Comparison of ENCODE assay signal across 13 mouse cellular contexts in genomic region chr1:38665611-38666010, GRCm38 (mm10). TPM values are rescaled to one million over a fixed set of nuclear protein-coding genes. Genes with fewer than 3 reads are reported as not detected.
A peak's percentile ranks its signal among the peaks of the same experiment; 100 is the strongest.
DNase-seq lines count a peak whose midpoint lies in the region; ATAC-seq and TF ChIP-seq lines count a peak whose summit lies in the region.
"Had no signal": no experiment of that assay in that cellular context is flagged by ENCODE, and none has a peak within 500 bp of the region (broad histone marks: within the 10 kb centered on the region; RNA-seq: fewer than 3 reads in every experiment).

No protein-coding gene starts in this region.

- no peak overlapping the region for H3K4me2 ChIP-seq in liver, postnatal 0 days (ENCODE audit: low read depth, low read length)
- no peak overlapping the region for H3K4me2 ChIP-seq in stomach, embryonic 16.5 days (ENCODE audit: low read depth, low read length)
- H3K4me2 ChIP-seq: limb, embryonic 13.5 days had no signal

- no peak for DNase-seq in liver, postnatal 0 days
- no peak for DNase-seq in liver
- DNase-seq in CD4-positive helper T cell, adult 2 months (ENCODE audit: low read depth, low spot score), result peak; percentile 87
- DNase-seq in adipocyte (ENCODE audit: low spot score), result peak; percentile 89
- DNase-seq in cerebellum, postnatal 36 days, result no peak
- no peak for DNase-seq in adrenal gland, adult 8-10 months
- DNase-seq in retina, postnatal 1 day, result no peak
- DNase-seq: gastrocnemius, postnatal 36 days; right cerebral cortex, postnatal 4 days had no signal

- no peak for TF ChIP-seq EP300 in liver, postnatal 0 days (IDR thresholded peaks at IDR 0.05; ENCODE audit: low read depth)

- 36% methylated on average over 1 of the region's 1 CpGs for WGBS in liver, postnatal 0 days (ENCODE audit: insufficient replicate concordance)
- 75% methylated on average over 1 of the region's 1 CpGs for WGBS in stomach, embryonic 16.5 days

- no peak for ATAC-seq in liver, postnatal 0 days
- no peak for ATAC-seq in stomach, embryonic 16.5 days (ENCODE audit: insufficient read depth, low FRiP score)
- ATAC-seq: hindbrain, embryonic 16.5 days had no signal

- no peak for TF ChIP-seq CTCF in liver, postnatal 0 days (IDR thresholded peaks at IDR 0.05; ENCODE audit: low read depth)

- H3K9me3 ChIP-seq in liver, postnatal 0 days (ENCODE audit: low read length), result no peaks in the 10 kb centered on the region
- H3K9me3 ChIP-seq in stomach, embryonic 16.5 days (replicated peaks; ENCODE audit: control insufficient read depth, low read length), result no peaks in the 10 kb centered on the region
- H3K9me3 ChIP-seq: limb, embryonic 13.5 days had no signal

- no peak overlapping the region for H3K4me3 ChIP-seq in liver, postnatal 0 days (ENCODE audit: low read depth, low read length)
- no peak overlapping the region for H3K4me3 ChIP-seq in stomach, embryonic 16.5 days (replicated peaks; ENCODE audit: low read length)
- H3K4me3 ChIP-seq: limb, embryonic 13.5 days had no signal

- H3K27ac ChIP-seq in liver, postnatal 0 days (ENCODE audit: low read depth), result 0 out of 2 replicates have a peak overlapping the region, but pooled peaks have one; percentile 34
- H3K27ac ChIP-seq in stomach, embryonic 16.5 days (ENCODE audit: low read length), result peak overlapping the region; percentile 53; the same call in 1 of the 2 replicates
- H3K27ac ChIP-seq: macrophage had no signal

- H3K9ac ChIP-seq in liver, postnatal 0 days (replicated peaks), result no peak overlapping the region
- H3K9ac ChIP-seq in stomach, embryonic 16.5 days (ENCODE audit: low read length), result no peak overlapping the region
- H3K9ac ChIP-seq: limb, embryonic 13.5 days had no signal

- no peaks in the 10 kb centered on the region for H3K36me3 ChIP-seq in liver, postnatal 0 days (replicated peaks; ENCODE audit: insufficient read depth, low read length)
- no peaks in the 10 kb centered on the region for H3K36me3 ChIP-seq in stomach, embryonic 16.5 days (ENCODE audit: control insufficient read depth, insufficient read depth, low read length)
- H3K36me3 ChIP-seq: limb, embryonic 13.5 days had no signal

- peaks cover 4% of the 10 kb centered on the region; the same call in 1 of the 2 replicates for H3K4me1 ChIP-seq in liver, postnatal 0 days (ENCODE audit: insufficient read depth)
- H3K4me1 ChIP-seq in stomach, embryonic 16.5 days (ENCODE audit: control insufficient read depth, insufficient read depth, low read length), result peaks cover 5% of the 10 kb centered on the region; the same call in 1 of the 2 replicates

- H3K27me3 ChIP-seq in liver, postnatal 0 days (ENCODE audit: insufficient read depth, low read length), result no peaks in the 10 kb centered on the region
- no peaks in the 10 kb centered on the region for H3K27me3 ChIP-seq in stomach, embryonic 16.5 days (ENCODE audit: control insufficient read depth, insufficient read depth, low read length)
- H3K27me3 ChIP-seq: limb, embryonic 13.5 days had no signal

RNA-seq across cellular contexts. Expression of gene Aff3, which starts 0.9 kb away (rescaled TPM):
- polyA plus RNA-seq in liver, postnatal 0 days (2015; fragmentation: Nextera tagmentation; extraction: Ambion mirVana), result 0.81 and 1.1 TPM in 2 replicates
- polyA plus RNA-seq in stomach, embryonic 16.5 days (2015; fragmentation: Nextera tagmentation; extraction: Ambion mirVana), result 3.0 and 3.3 TPM in 2 replicates
- total RNA-seq in adrenal gland, adult 8-10 months (2022), result 1 to 10 TPM; 3.0 to 5.3 (median 4.0) TPM

Comparison
In these comparisons a context has a peak if more than half of its experiments do, and no peak if none do; other contexts are left out.
1. DNase-seq: peak in CD4-positive helper T cell, adult 2 months (single experiment) and adipocyte (single experiment); none in liver, postnatal 0 days (single experiment), liver (single experiment), cerebellum, postnatal 36 days (0 of 2), adrenal gland, adult 8-10 months (single experiment) and retina, postnatal 1 day (single experiment).